9 mouse cellular contexts compared by ENCODE assay signal in genomic region chr19:46571878-46572244, GRCm38 (mm10). TPM values are rescaled to one million over a fixed set of nuclear protein-coding genes. Genes with fewer than 3 reads are reported as not detected.
DNase-seq lines count a peak whose midpoint lies in the region; ATAC-seq lines count a peak whose summit lies in the region.
"Had no signal": no experiment of that assay in that cellular context is flagged by ENCODE, and none has a peak within 500 bp of the region (broad histone marks: within the 10 kb centered on the region; RNA-seq: fewer than 3 reads in every experiment).

No protein-coding gene starts in this region.

- no peaks in the 10 kb centered on the region for H3K9me3 ChIP-seq in lung, embryonic 15.5 days
- H3K9me3 ChIP-seq in embryonic facial prominence, embryonic 15.5 days (replicated peaks), result no peaks in the 10 kb centered on the region
- H3K9me3 ChIP-seq in limb, embryonic 12.5 days, result no peaks in the 10 kb centered on the region
- H3K9me3 ChIP-seq in stomach, embryonic 14.5 days (ENCODE audit: control insufficient read depth, low read depth, low read length), result no peaks in the 10 kb centered on the region

- peak overlapping the region; percentile 60; the same call in 1 of the 2 replicates for H3K9ac ChIP-seq in lung, embryonic 15.5 days
- peak overlapping the region; percentile 58; the same call in 1 of the 2 replicates for H3K9ac ChIP-seq in embryonic facial prominence, embryonic 15.5 days
- H3K9ac ChIP-seq in limb, embryonic 12.5 days (replicated peaks), result peak overlapping the region; percentile 70
- peak overlapping the region; percentile 49; the same call in 1 of the 2 replicates for H3K9ac ChIP-seq in stomach, embryonic 14.5 days (replicated peaks; ENCODE audit: low read depth, low read length)

- no peak for DNase-seq in lung, postnatal 25 days (ENCODE audit: low spot score)
- no peak for DNase-seq in urinary bladder, adult 18-20 months (ENCODE audit: low spot score in 2 of 2)
- no peak for DNase-seq in right cerebral cortex, postnatal 36 days (ENCODE audit: low spot score in 2 of 2)
- no peak for DNase-seq in frontal cortex, postnatal 36 days (ENCODE audit: low spot score in 2 of 2)
- DNase-seq: lung, postnatal 4 days had no signal

- H3K36me3 ChIP-seq in lung, embryonic 15.5 days, result peaks cover 6% of the 10 kb centered on the region; the same call in 1 of the 2 replicates
- H3K36me3 ChIP-seq in embryonic facial prominence, embryonic 15.5 days, result no peaks in the 10 kb centered on the region
- peaks cover 7% of the 10 kb centered on the region; the same call in 1 of the 2 replicates for H3K36me3 ChIP-seq in limb, embryonic 12.5 days
- H3K36me3 ChIP-seq in stomach, embryonic 14.5 days (ENCODE audit: control insufficient read depth, insufficient read depth, low read length), result no peaks in the 10 kb centered on the region

- no peak for ATAC-seq in lung, embryonic 15.5 days (ENCODE audit: borderline replicate concordance, extremely low read depth, low FRiP score, low TSS enrichment)
- ATAC-seq in embryonic facial prominence, embryonic 15.5 days (ENCODE audit: insufficient number of reproducible peaks, low FRiP score, low TSS enrichment, low read depth), result no peak
- ATAC-seq in limb, embryonic 12.5 days (ENCODE audit: insufficient number of reproducible peaks, insufficient read depth, low FRiP score, low TSS enrichment, low read depth), result no peak
- ATAC-seq in stomach, embryonic 14.5 days (ENCODE audit: insufficient number of reproducible peaks, insufficient read depth, low FRiP score, low read depth), result no peak

- H3K4me2 ChIP-seq in lung, embryonic 15.5 days, result peak overlapping the region; percentile 85
- H3K4me2 ChIP-seq in embryonic facial prominence, embryonic 15.5 days (replicated peaks), result peak overlapping the region; percentile 67
- H3K4me2 ChIP-seq in limb, embryonic 12.5 days, result peak overlapping the region; percentile 78
- peak overlapping the region; percentile 75 for H3K4me2 ChIP-seq in stomach, embryonic 14.5 days (replicated peaks; ENCODE audit: low read depth, low read length)

- peak overlapping the region; percentile 78 for H3K4me3 ChIP-seq in lung, embryonic 15.5 days
- peak overlapping the region; percentile 64 for H3K4me3 ChIP-seq in embryonic facial prominence, embryonic 15.5 days (replicated peaks)
- peak overlapping the region; percentile 74 for H3K4me3 ChIP-seq in limb, embryonic 12.5 days (replicated peaks)
- H3K4me3 ChIP-seq in stomach, embryonic 14.5 days (ENCODE audit: low read depth, low read length), result peak overlapping the region; percentile 63

- peak overlapping the region; percentile 70 for H3K27ac ChIP-seq in lung, embryonic 15.5 days
- H3K27ac ChIP-seq in embryonic facial prominence, embryonic 15.5 days (replicated peaks), result 0 out of 2 replicates have a peak overlapping the region, but pooled peaks have one; percentile 83
- H3K27ac ChIP-seq in limb, embryonic 12.5 days, result no peak overlapping the region
- no peak overlapping the region for H3K27ac ChIP-seq in stomach, embryonic 14.5 days (ENCODE audit: low read length)

- no peaks in the 10 kb centered on the region for H3K27me3 ChIP-seq in lung, embryonic 15.5 days
- no peaks in the 10 kb centered on the region for H3K27me3 ChIP-seq in embryonic facial prominence, embryonic 15.5 days
- H3K27me3 ChIP-seq in limb, embryonic 12.5 days, result no peaks in the 10 kb centered on the region
- no peaks in the 10 kb centered on the region for H3K27me3 ChIP-seq in stomach, embryonic 14.5 days (ENCODE audit: control insufficient read depth, insufficient read depth, low read length)

- 12% methylated on average over 10 of the region's 10 CpGs for WGBS in lung, embryonic 15.5 days
- WGBS in embryonic facial prominence, embryonic 15.5 days, result 10% methylated on average over 10 of the region's 10 CpGs
- 28% methylated on average over 10 of the region's 10 CpGs for WGBS in limb, embryonic 12.5 days
- 9% methylated on average over 10 of the region's 10 CpGs for WGBS in stomach, embryonic 14.5 days

- H3K4me1 ChIP-seq in lung, embryonic 15.5 days, result peaks cover 38% of the 10 kb centered on the region
- H3K4me1 ChIP-seq in embryonic facial prominence, embryonic 15.5 days, result peaks cover 24% of the 10 kb centered on the region
- peaks cover 21% of the 10 kb centered on the region for H3K4me1 ChIP-seq in limb, embryonic 12.5 days (replicated peaks)
- H3K4me1 ChIP-seq in stomach, embryonic 14.5 days (ENCODE audit: control insufficient read depth, insufficient read depth, low read length), result peaks cover 7% of the 10 kb centered on the region

RNA-seq across cellular contexts. Expression of gene Arl3, which starts 1.1 kb away (rescaled TPM):
- 115 and 119 TPM in 2 replicates for polyA plus RNA-seq in lung, embryonic 15.5 days (2015; fragmentation: Nextera tagmentation; extraction: Ambion mirVana)
- polyA plus RNA-seq in embryonic facial prominence, embryonic 15.5 days (2015; fragmentation: Nextera tagmentation; extraction: Ambion mirVana), result 149 TPM in 2 replicates
- polyA plus RNA-seq in limb, embryonic 12.5 days (2016; fragmentation: Nextera tagmentation; extraction: Ambion mirVana), result 167 and 173 TPM in 2 replicates
- 89.4 and 98.7 TPM in 2 replicates for polyA plus RNA-seq in stomach, embryonic 14.5 days (2014; fragmentation: Nextera tagmentation; extraction: Ambion mirVana)

RNA-seq across cellular contexts. Expression of gene Sfxn2, which starts 1.3 kb away (rescaled TPM):
- polyA plus RNA-seq in lung, embryonic 15.5 days (2015; fragmentation: Nextera tagmentation; extraction: Ambion mirVana), result 27.9 and 28.3 TPM in 2 replicates
- polyA plus RNA-seq in embryonic facial prominence, embryonic 15.5 days (2015; fragmentation: Nextera tagmentation; extraction: Ambion mirVana), result 21.8 and 21.9 TPM in 2 replicates
- 18.3 and 25.2 TPM in 2 replicates for polyA plus RNA-seq in limb, embryonic 12.5 days (2016; fragmentation: Nextera tagmentation; extraction: Ambion mirVana)
- 19.3 and 20.8 TPM in 2 replicates for polyA plus RNA-seq in stomach, embryonic 14.5 days (2014; fragmentation: Nextera tagmentation; extraction: Ambion mirVana)

RNA-seq across cellular contexts. Expression of gene Wbp1l, which starts 27.0 kb away (rescaled TPM):
- 44.0 and 48.0 TPM in 2 replicates for polyA plus RNA-seq in lung, embryonic 15.5 days (2015; fragmentation: Nextera tagmentation; extraction: Ambion mirVana)
- polyA plus RNA-seq in embryonic facial prominence, embryonic 15.5 days (2015; fragmentation: Nextera tagmentation; extraction: Ambion mirVana), result 50.1 and 55.2 TPM in 2 replicates
- 48.3 and 48.6 TPM in 2 replicates for polyA plus RNA-seq in limb, embryonic 12.5 days (2016; fragmentation: Nextera tagmentation; extraction: Ambion mirVana)
- polyA plus RNA-seq in stomach, embryonic 14.5 days (2014; fragmentation: Nextera tagmentation; extraction: Ambion mirVana), result 35.7 and 37.0 TPM in 2 replicates

Comparison
In these comparisons a context has a peak if more than half of its experiments do, and no peak if none do; other contexts are left out.
1. H3K27ac ChIP-seq: peak in lung, embryonic 15.5 days (single experiment) and embryonic facial prominence, embryonic 15.5 days (single experiment); none in limb, embryonic 12.5 days (single experiment) and stomach, embryonic 14.5 days (single experiment).
2. Peak in every context shown above with its lines, with median percentiles within 50 percentile points of each other: H3K4me2 ChIP-seq, H3K4me3 ChIP-seq and H3K9ac ChIP-seq.